Mouse (Mus musculus) neutrophil, adult 5-6 weeks (primary cell): ENCODE data around the gene Hoxc11. TPM values are rescaled to one million over a fixed set of nuclear protein-coding genes. Genes with fewer than 3 reads are reported as not detected.

Experiments
- ATAC-seq: fragments of 151-379, 151-347 bp; 2 replicates; pipeline ENCODE4 v1.8.0; 2017; ENCODE audit warnings: mild to moderate bottlenecking, moderate TSS enrichment; ENCODE audit not compliant: insufficient number of reproducible peaks, poor library complexity, low FRiP score, severe bottlenecking; ENCODE audit errors: extremely low read depth
- total RNA-seq: library from RNA; stranded (forward); fragments of 200-1000 nt; gene quantifications from 2 replicates; pipeline ENCODE4 v1.2.3, GENCODE M21; 2017

Hoxc11 gene
- total RNA-seq, 1 experiment from 2014 or later: not detected

DNA sequence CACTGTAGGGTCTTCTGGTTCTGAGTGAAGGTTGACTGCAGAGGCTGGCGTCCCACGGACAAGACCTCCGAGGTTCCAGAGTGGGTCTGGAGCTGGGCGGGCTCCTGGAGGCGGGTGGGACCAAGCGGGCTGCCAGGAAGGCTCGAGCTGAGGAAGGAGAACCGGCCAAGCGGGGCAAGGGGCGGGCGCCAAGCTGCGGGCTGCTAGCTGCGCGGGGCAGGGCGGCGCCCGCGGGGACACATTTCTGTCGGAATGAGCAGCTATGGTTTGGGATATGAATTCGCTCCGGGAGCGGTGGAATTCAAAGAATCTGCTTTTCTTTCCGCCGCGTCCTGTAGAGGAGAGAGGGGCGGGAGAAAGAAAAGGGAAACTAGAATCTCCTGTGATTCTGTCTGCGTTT, 19.3 kb upstream of the Hoxc11 start:
- ATAC-seq: no peak

DNA sequence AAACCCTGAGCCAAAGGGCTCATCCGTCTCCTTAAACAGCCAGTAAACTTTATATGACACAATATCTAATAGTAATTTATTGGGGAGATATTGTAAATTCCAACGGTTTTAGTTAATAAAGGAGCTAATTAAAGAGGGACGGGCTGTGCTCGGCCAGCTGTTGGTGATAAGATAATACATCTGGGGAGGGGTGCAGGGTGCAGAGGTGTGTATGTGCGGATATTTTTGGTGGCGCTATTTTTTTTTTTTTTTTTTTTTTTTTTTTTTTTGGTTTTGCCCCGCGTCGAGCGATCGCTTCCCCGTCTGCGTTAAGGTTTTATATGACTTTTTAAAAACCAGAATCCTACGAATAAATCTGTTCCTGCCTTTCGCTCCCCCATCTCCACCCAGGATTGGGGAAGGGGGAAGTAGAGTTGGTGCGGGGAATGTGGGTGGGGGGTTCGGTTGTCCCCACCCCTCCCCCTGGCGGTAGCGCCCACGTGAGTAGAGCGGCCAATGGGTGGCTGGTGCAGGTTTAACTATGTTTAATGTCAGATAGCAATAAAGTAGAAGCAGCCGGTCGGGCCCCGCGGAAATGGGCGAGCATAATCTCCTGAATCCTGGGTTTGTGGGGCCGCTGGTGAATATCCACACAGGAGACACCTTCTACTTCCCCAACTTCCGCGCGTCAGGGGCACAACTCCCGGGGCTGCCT, 17.8 kb upstream of the Hoxc11 start, which contains the start of gene Hoxc12:
Hoxc12 (plus strand) TSS at position 479 of the 694 bp plus-strand sequence.
- no peak for ATAC-seq

GRCm38 (mm10) chr15:102937036-102937666, 17.1 kb upstream of the Hoxc11 start:
- no peak for ATAC-seq

DNA sequence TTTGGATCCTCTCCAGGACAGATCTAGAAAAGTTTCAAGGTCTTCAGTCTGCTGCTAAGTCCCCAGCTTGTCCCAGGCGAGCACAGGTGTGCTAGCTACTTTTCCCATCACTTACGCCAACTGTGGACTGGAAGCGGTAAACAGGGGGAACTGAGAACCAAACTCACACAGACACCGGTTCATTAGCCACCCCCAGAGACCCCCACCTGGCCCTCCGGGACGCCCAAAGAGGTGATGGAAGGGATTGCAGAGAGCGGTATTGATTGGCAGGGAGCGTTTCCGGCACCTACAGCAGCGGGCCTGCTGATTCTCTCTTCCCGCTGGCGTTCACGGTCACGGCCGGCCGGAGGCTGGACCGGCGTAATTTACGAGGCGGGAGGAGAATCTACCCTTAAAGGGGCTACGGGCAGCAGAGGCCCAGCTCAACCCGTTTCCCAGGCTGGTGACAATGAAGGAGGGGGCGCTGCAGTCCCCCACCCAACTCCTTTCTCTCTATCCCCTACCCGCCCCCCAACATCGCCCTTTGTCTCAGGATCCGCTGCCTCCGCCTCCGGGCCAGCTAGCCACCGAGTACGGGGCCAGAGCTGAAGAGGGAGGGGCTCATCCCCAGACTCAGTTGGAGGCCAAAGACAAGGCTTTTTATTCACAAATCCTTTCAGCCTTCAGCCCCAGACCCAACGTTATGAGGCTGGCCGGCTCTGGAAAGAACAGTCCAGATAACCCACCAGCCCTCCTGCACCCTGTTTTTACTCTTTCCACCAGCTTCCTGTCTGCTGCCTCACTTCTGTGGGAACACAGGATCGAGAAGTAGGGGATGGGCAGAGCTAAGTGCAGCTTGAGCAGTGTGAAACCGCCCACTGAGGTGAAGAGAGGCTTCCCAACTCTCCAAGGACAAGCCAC, 14.7 kb upstream of the Hoxc11 start:
- ATAC-seq: no peak

DNA sequence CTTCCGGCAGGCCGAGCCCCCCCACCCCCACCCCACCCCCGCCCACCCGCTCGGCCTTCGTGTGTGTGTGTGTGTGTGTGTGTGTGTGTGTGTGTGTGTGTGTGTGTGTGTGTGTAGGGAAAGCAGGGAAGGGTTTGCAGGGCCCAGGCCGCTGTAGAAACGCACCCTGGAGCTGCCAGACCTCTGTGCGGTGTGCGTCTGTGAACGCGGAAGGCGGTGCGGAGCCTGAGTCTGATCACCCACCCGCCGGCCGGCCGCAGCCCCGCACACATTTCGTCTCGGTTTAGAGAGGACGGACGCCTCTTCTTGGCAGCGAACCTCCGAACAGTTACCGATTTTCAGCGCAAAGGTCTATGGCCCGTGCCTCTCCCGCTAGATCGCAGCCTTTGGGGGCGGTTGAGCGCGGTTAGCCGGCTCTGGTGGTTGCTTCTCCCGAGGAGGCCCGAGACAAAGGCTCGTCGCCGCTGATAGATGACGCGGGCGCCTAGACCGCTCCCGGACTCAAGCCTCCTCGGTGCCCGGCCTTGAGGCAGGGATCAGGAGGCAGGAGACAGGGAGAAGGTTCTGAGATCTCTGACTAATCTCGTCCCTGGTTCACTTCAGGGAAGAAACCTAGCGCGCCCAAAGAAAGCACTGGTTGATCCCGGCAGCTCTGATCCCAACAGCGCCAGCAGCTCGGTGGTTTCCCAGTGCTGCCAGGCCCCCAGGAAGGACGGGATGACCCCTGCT, 11.3 kb upstream of the Hoxc11 start:
- no peak for ATAC-seq

DNA sequence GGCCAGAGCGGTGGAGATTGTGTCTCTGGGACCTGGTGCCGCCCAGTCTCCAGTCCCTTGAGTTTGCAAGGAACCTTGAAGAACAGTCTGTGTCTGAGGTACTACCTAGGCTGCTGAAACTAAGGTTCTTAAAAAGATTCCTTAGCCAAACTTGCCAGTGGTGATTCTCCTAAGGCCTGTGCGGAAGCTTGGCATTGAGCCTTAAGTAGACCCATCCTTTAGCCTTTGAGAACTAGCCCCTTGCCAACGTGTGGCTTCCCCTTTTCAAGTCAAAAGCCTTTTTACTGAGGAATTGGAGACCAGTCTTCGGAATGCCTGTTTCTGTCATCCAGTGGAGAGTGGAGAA, 10.8 kb upstream of the Hoxc11 start:
- no peak for ATAC-seq

- ATAC-seq: no peak
Measured at GRCm38 (mm10) chr15:102945185-102946077, 8.8 kb upstream of the Hoxc11 start.

GRCm38 (mm10) chr15:102947276-102947675, 7.0 kb upstream of the Hoxc11 start:
- ATAC-seq: no peak

DNA sequence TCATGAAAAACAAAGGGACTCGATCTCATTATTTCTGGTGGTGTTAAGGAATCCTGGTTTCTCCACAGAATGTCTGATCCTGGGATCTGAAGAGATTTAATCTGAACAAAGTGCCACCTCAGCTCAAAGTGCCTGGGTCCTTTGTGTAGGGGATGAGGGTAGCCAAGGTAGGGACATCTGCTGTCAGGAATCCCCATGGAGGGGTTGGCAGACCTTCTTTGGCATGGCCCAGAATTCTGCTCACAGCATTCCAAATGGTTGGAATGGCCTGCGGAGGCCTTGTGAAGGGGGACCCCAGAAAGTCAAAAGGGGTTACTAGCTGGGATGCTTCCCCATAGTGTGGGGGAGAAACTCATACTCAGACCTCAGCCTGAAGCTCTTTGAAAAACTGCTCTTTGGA, 5.4 kb upstream of the Hoxc11 start:
- no peak for ATAC-seq

- no peak for ATAC-seq
Measured at GRCm38 (mm10) chr15:102949696-102950095, 4.5 kb upstream of the Hoxc11 start.

GRCm38 (mm10) chr15:102950877-102951276, 3.4 kb upstream of the Hoxc11 start:
- no peak for ATAC-seq

- no peak for ATAC-seq
Measured at GRCm38 (mm10) chr15:102953561-102953960, 666 bp upstream of the Hoxc11 start.

- no peak for ATAC-seq
Measured at GRCm38 (mm10) chr15:102955007-102955382, 768 bp downstream of the Hoxc11 start.

DNA sequence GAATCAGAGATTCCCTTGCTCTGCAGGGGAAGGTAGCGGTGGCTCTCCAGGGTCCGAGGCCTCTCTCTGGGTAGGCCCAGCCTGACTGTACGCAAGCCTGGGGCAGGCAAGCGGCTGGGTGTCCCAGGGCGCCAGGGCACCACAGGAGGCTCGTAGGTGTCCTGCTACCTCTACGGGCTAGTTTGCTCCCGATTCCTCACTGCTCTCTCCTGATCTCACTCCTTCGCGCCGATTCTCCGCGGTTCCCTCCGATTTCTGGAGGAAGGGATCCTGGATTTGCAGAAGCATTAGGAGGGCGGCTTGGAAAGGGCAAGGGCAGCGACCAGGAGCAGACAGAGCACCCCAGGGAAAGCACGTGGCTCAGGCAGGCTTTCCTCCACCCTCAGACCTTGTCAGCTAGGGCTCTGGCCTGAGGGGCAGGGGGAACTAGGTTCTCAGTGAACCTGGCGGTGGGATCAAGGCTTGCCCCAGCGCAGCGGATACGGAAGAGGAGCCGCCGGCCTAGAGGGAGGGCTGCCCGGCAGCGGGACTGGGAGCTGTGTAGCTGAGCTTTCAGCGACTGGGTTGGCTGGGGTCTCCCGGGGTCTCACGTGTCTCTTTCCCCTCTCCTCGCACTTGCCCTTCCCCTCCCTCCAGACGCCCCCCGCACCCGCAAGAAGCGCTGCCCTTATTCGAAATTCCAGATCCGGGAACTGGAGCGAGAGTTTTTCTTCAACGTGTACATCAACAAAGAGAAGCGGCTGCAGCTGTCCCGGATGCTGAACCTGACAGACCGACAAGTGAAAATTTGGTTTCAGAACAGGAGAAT, 1.8 kb downstream of the Hoxc11 start:
- no peak for ATAC-seq

GRCm38 (mm10) chr15:102956906-102957305, 2.7 kb downstream of the Hoxc11 start:
- no peak for ATAC-seq

DNA sequence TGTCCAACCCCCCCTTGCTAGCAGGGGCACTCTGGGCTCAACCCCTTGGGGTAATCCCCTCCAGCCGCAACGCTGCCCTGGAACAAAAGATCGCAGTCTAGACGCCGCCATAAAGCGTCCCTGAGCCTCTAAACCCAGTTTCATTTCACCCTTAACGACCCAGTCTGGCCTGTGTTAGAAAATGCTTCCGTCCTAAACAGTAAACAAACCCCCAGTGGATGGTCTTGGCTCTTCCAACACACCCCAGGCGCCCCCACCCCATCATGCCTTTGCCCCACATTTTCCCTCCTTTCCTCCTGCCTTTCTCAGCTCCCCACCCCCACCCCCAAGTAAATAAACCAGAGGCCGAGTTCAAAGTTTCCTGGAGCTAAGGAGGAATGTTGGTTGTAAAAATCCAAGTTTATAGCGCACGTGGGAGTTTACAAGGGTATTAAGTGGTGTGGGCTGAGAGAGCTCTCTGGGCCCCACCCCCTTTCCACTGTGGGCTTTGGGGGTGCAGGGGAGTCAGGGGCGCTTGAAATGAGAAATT, 5.5 kb downstream of the Hoxc11 start:
- no peak for ATAC-seq

GRCm38 (mm10) chr15:102961728-102962127, 7.5 kb downstream of the Hoxc11 start:
- ATAC-seq: no peak
